Mouse (Mus musculus) neural tube, embryonic 12.5 days (tissue): ENCODE results near the gene Caprin1. TPM values are rescaled to one million over a fixed set of nuclear protein-coding genes. Genes with fewer than 3 reads are reported as not detected.

ENCODE experiments used
- ATAC-seq: fragments of 200-750 bp; cut with Nextera tagmentation; 2 replicates; pipeline ENCODE4 v1.8.0; 2017; ENCODE audit warnings: low read depth, mild to moderate bottlenecking, moderate TSS enrichment, moderate library complexity; ENCODE audit not compliant: low FRiP score
- H3K27ac ChIP-seq: fragments of 300-500 bp; sonication (generic); 2 replicates; pipeline ENCODE4 v1.5.1; 2016
- H3K27me3 ChIP-seq: fragments of 300-500 bp; sonication (generic); replicated peaks from 2 replicates; pipeline ENCODE4 v1.6.1; 2016; ENCODE audit warnings: mild to moderate bottlenecking
- H3K36me3 ChIP-seq: fragments of 300-500 bp; sonication (generic); 2 replicates; pipeline ENCODE4 v1.6.1; 2016; ENCODE audit warnings: mild to moderate bottlenecking
- H3K4me1 ChIP-seq: fragments of 300-500 bp; sonication (generic); 2 replicates; pipeline ENCODE4 v1.6.1; 2016
- H3K4me2 ChIP-seq: fragments of 300-500 bp; sonication (generic); replicated peaks from 2 replicates; pipeline ENCODE4 v1.6.1; 2016; ENCODE audit warnings: mild to moderate bottlenecking
- H3K4me3 ChIP-seq: fragments of 300-500 bp; sonication (generic); 2 replicates; pipeline ENCODE4 v1.5.1; 2016
- H3K9ac ChIP-seq: fragments of 300-500 bp; sonication (generic); 2 replicates; pipeline ENCODE4 v1.6.1; 2016; ENCODE audit warnings: mild to moderate bottlenecking
- H3K9me3 ChIP-seq: fragments of 300-500 bp; sonication (generic); 2 replicates; pipeline ENCODE4 v1.6.1; 2016; ENCODE audit warnings: mild to moderate bottlenecking
- WGBS: fragments of 180-500 bp; shearing (Covaris S2); methylation state at CpG from one replicate; pipeline ENCODE4 v1.1.7; 2016; 5-methylcytosine and 5-hydroxymethylcytosine counted together
- microRNA-seq: library from miRNA; unstranded; fragments of <30 nt; microRNA quantifications from one replicate; pipeline ENCODE4, GENCODE M21; 2017
- polyA plus RNA-seq: library from polyadenylated mRNA; unstranded; fragments of >200 nt; fragmentation: Nextera tagmentation; extraction: Ambion mirVana; gene quantifications from 2 replicates; pipeline ENCODE4 v1.2.1, GENCODE M21; 2016

Gene Caprin1
- polyA plus RNA-seq, 1 experiment from 2014 or later = 528 TPM

DNA sequence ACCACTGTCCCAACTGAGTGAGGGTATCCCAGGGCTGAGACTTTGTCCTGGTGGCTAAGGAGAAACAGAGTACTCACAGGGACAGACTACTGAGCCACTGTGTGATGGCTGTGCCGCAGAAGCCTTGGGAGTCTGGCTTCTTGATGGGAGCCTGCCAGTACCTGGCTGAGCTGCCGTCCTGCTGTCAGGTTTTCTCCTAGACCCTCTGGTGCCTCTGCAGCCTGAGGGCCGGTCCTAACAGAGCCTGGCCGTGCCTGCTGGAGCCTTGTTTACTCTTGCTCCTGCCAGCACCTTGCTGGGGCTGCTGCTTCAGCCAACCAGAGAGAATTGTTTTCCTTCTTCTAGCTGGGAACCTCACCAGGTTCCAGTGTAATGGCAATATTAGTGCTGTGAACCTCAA is 83.0 kb downstream of the Caprin1 start:
- H3K27ac ChIP-seq = no peak overlapping the region
- no peaks in the 10 kb centered on the region for H3K27me3 ChIP-seq
- ATAC-seq = no peak
- peaks cover 49% of the 10 kb centered on the region for H3K36me3 ChIP-seq
- no peak overlapping the region for H3K4me2 ChIP-seq
- 76% methylated on average over 4 of the region's 4 CpGs for WGBS
- no peak overlapping the region for H3K9ac ChIP-seq
- no peak overlapping the region for H3K4me3 ChIP-seq
- H3K9me3 ChIP-seq = no peaks in the 10 kb centered on the region
- H3K4me1 ChIP-seq = no peaks in the 10 kb centered on the region

DNA sequence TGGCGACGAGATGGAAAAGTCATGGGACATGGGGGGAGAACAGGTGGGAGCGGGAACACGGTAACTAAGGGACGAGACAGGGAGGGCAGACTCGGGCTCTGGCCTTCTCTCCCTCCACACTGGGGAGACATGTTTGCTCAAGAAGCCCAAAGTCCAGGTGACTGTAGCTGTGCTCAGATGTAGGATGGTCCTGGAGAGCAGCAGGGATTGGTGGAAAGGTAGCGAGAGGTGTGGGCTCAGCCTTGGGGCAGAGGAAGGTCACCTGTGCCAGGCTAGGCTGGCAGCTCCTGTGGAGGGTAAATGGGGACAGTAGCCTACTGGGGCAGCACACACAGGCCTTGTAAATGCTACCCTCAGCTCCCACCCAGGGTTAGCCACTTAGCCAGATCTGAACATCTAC is 83.6 kb downstream of the Caprin1 start:
- Histone ChIP-seq H3K9me3 (no peaks in the 10 kb centered on the region), H3K4me1 (no peaks in the 10 kb centered on the region), H3K4me3 (no peak overlapping the region), H3K4me2 (no peak overlapping the region), H3K36me3 (peaks cover 49% of the 10 kb centered on the region), H3K27ac (no peak overlapping the region), H3K27me3 (no peaks in the 10 kb centered on the region), H3K9ac (no peak overlapping the region)
- no peak for ATAC-seq
- 83% methylated on average over 7 of the region's 7 CpGs for WGBS

Small RNAs within 50 kb of the gene (microRNA-seq; reads per million reads assigned to microRNA genes)
- gene Gm22757 (not detected), gene Gm22761 (not detected)

Other genes starting within 250 kb of the Caprin1 start
- gene Abtb2, start 231.3 kb downstream of the Caprin1 start, polyA plus RNA-seq = 17.5 and 19.1 TPM in 2 replicates
- 21.7 and 23.9 TPM in 2 replicates for gene Nat10, start 36.4 kb downstream of the Caprin1 start, polyA plus RNA-seq
- gene Lmo2, start 160.3 kb upstream of the Caprin1 start, polyA plus RNA-seq = 44.2 and 46.3 TPM in 2 replicates
- 53.7 and 57.6 TPM in 2 replicates for gene Fbxo3, start 230.1 kb upstream of the Caprin1 start, polyA plus RNA-seq
- gene 4931422A03Rik, start 230.7 kb upstream of the Caprin1 start, polyA plus RNA-seq = 2.2 and 2.7 TPM in 2 replicates